Mouse (Mus musculus): Measurements from ENCODE around the gene Snrpn. TPM values are rescaled to one million over a fixed set of nuclear protein-coding genes. Genes with fewer than 3 reads are reported as not detected.

The Snrpn gene
- total RNA-seq, 2 experiments from 2014 or later: 846 to 963 TPM

Other genes with a start within 250 kb of the Snrpn start
- 1,000 to 10,000 TPM; 2,435 to 2,615 TPM for gene Snurf, start 135.2 kb downstream of the Snrpn start, total RNA-seq (2021)
- 10 to 100 TPM; 59.3 to 81.3 TPM for gene Gm38393, start 135.2 kb downstream of the Snrpn start, total RNA-seq (2021)